Mouse (Mus musculus): ENCODE results near the gene Auts2. TPM values are rescaled to one million over a fixed set of nuclear protein-coding genes. Genes with fewer than 3 reads are reported as not detected.

The Auts2 gene
- polyA plus RNA-seq, 1 experiment from 2014 or later = 4.4 TPM

- H3K4me1 ChIP-seq (ENCODE audit: insufficient read depth, low read depth, low read length) = no peaks in the 10 kb centered on the region
- H3K9me3 ChIP-seq (ENCODE audit: low read length) = no peaks in the 10 kb centered on the region
- no peak overlapping the region for H3K4me3 ChIP-seq (ENCODE audit: low read depth, low read length)
- TF ChIP-seq CTCF (IDR thresholded peaks at IDR 0.05) (no peak), EP300 (IDR thresholded peaks at IDR 0.05) (no peak)
- H3K9ac ChIP-seq (replicated peaks; ENCODE audit: low read depth) = no peak overlapping the region
- H3K27ac ChIP-seq (ENCODE audit: low read length) = no peak overlapping the region
- ATAC-seq (no peak), DNase-seq (ENCODE audit: low spot score) (no peak)
- no peaks in the 10 kb centered on the region for H3K36me3 ChIP-seq (ENCODE audit: insufficient read depth, low read length)
- 83% methylated on average over 6 of the region's 6 CpGs for WGBS
- no peak overlapping the region for H3K4me2 ChIP-seq (replicated peaks; ENCODE audit: low read depth, low read length)
- no peaks in the 10 kb centered on the region for H3K27me3 ChIP-seq (replicated peaks; ENCODE audit: insufficient read depth, low read length)
Observed at GRCm38 (mm10) chr5:131992268-131992667, 550.9 kb downstream of the Auts2 start.

- DNase-seq (ENCODE audit: low spot score) (no peak), ATAC-seq (no peak)
- Histone ChIP-seq H3K9me3 (ENCODE audit: low read length) (no peaks in the 10 kb centered on the region), H3K4me3 (ENCODE audit: low read depth, low read length) (no peak overlapping the region), H3K4me1 (ENCODE audit: insufficient read depth, low read depth, low read length) (no peaks in the 10 kb centered on the region), H3K27ac (ENCODE audit: low read length) (no peak overlapping the region), H3K27me3 (replicated peaks; ENCODE audit: insufficient read depth, low read length) (no peaks in the 10 kb centered on the region), H3K9ac (replicated peaks; ENCODE audit: low read depth) (no peak overlapping the region), H3K4me2 (replicated peaks; ENCODE audit: low read depth, low read length) (no peak overlapping the region), H3K36me3 (ENCODE audit: insufficient read depth, low read length) (no peaks in the 10 kb centered on the region)
- TF ChIP-seq EP300 (IDR thresholded peaks at IDR 0.05) (no peak), CTCF (IDR thresholded peaks at IDR 0.05) (no peak)
- 75% methylated on average over 1 of the region's 1 CpGs for WGBS
Observed at GRCm38 (mm10) chr5:131990532-131990931, 552.6 kb downstream of the Auts2 start.

- H3K27ac ChIP-seq (ENCODE audit: low read length) = no peak overlapping the region
- 80% methylated on average over 3 of the region's 3 CpGs for WGBS
- H3K9me3 ChIP-seq (ENCODE audit: low read length) = no peaks in the 10 kb centered on the region
- H3K9ac ChIP-seq (replicated peaks; ENCODE audit: low read depth) = no peak overlapping the region
- H3K4me1 ChIP-seq (ENCODE audit: insufficient read depth, low read depth, low read length) = no peaks in the 10 kb centered on the region
- no peaks in the 10 kb centered on the region for H3K36me3 ChIP-seq (ENCODE audit: insufficient read depth, low read length)
- H3K4me3 ChIP-seq (ENCODE audit: low read depth, low read length) = no peak overlapping the region
- H3K27me3 ChIP-seq (replicated peaks; ENCODE audit: insufficient read depth, low read length) = no peaks in the 10 kb centered on the region
- TF ChIP-seq EP300 (IDR thresholded peaks at IDR 0.05) (no peak), CTCF (IDR thresholded peaks at IDR 0.05) (no peak)
- no peak for ATAC-seq
- no peak for DNase-seq (ENCODE audit: low spot score)
- no peak overlapping the region for H3K4me2 ChIP-seq (replicated peaks; ENCODE audit: low read depth, low read length)
Observed at GRCm38 (mm10) chr5:131981451-131981850, 561.7 kb downstream of the Auts2 start.

GRCm38 (mm10) chr5:131978939-131979338, 564.2 kb downstream of the Auts2 start:
- DNase-seq (ENCODE audit: low spot score) (no peak), ATAC-seq (no peak)
- Histone ChIP-seq H3K27me3 (replicated peaks; ENCODE audit: insufficient read depth, low read length) (no peaks in the 10 kb centered on the region), H3K4me1 (ENCODE audit: insufficient read depth, low read depth, low read length) (no peaks in the 10 kb centered on the region), H3K36me3 (ENCODE audit: insufficient read depth, low read length) (no peaks in the 10 kb centered on the region), H3K4me3 (ENCODE audit: low read depth, low read length) (no peak overlapping the region), H3K27ac (ENCODE audit: low read length) (no peak overlapping the region), H3K4me2 (replicated peaks; ENCODE audit: low read depth, low read length) (no peak overlapping the region), H3K9ac (replicated peaks; ENCODE audit: low read depth) (no peak overlapping the region), H3K9me3 (ENCODE audit: low read length) (no peaks in the 10 kb centered on the region)
- 55% methylated on average over 9 of the region's 9 CpGs for WGBS
- no peak for TF ChIP-seq EP300 (IDR thresholded peaks at IDR 0.05)
- no peak for TF ChIP-seq CTCF (IDR thresholded peaks at IDR 0.05)

GRCm38 (mm10) chr5:131977497-131977896, 565.6 kb downstream of the Auts2 start:
- TF ChIP-seq CTCF (IDR thresholded peaks at IDR 0.05) = peak; percentile 16; the same call in 1 of the 2 replicates
- no peak for TF ChIP-seq EP300 (IDR thresholded peaks at IDR 0.05)
- ATAC-seq = no peak
- Histone ChIP-seq H3K9me3 (ENCODE audit: low read length) (no peaks in the 10 kb centered on the region), H3K4me2 (replicated peaks; ENCODE audit: low read depth, low read length) (no peak overlapping the region), H3K4me3 (ENCODE audit: low read depth, low read length) (no peak overlapping the region), H3K27ac (ENCODE audit: low read length) (no peak overlapping the region), H3K9ac (replicated peaks; ENCODE audit: low read depth) (no peak overlapping the region), H3K27me3 (replicated peaks; ENCODE audit: insufficient read depth, low read length) (no peaks in the 10 kb centered on the region), H3K4me1 (ENCODE audit: insufficient read depth, low read depth, low read length) (no peaks in the 10 kb centered on the region), H3K36me3 (ENCODE audit: insufficient read depth, low read length) (no peaks in the 10 kb centered on the region)
- DNase-seq (ENCODE audit: low spot score) = no peak
- WGBS = 66% methylated on average over 3 of the region's 3 CpGs

- Histone ChIP-seq H3K9ac (replicated peaks; ENCODE audit: low read depth) (no peak overlapping the region), H3K36me3 (ENCODE audit: insufficient read depth, low read length) (no peaks in the 10 kb centered on the region), H3K27ac (ENCODE audit: low read length) (no peak overlapping the region), H3K9me3 (ENCODE audit: low read length) (no peaks in the 10 kb centered on the region), H3K4me2 (replicated peaks; ENCODE audit: low read depth, low read length) (no peak overlapping the region), H3K27me3 (replicated peaks; ENCODE audit: insufficient read depth, low read length) (no peaks in the 10 kb centered on the region), H3K4me1 (ENCODE audit: insufficient read depth, low read depth, low read length) (no peaks in the 10 kb centered on the region), H3K4me3 (ENCODE audit: low read depth, low read length) (no peak overlapping the region)
- DNase-seq (ENCODE audit: low spot score) (no peak), ATAC-seq (no peak)
- WGBS = 79% methylated on average over 2 of the region's 2 CpGs
- TF ChIP-seq EP300 (IDR thresholded peaks at IDR 0.05) (no peak), CTCF (IDR thresholded peaks at IDR 0.05) (no peak)
Observed at GRCm38 (mm10) chr5:131971901-131972300, 571.2 kb downstream of the Auts2 start.

GRCm38 (mm10) chr5:131965499-131965898, 577.6 kb downstream of the Auts2 start:
- H3K36me3 ChIP-seq (ENCODE audit: insufficient read depth, low read length) = no peaks in the 10 kb centered on the region
- no peak for ATAC-seq
- no peak overlapping the region for H3K4me2 ChIP-seq (replicated peaks; ENCODE audit: low read depth, low read length)
- no peaks in the 10 kb centered on the region for H3K4me1 ChIP-seq (ENCODE audit: insufficient read depth, low read depth, low read length)
- H3K9me3 ChIP-seq (ENCODE audit: low read length) = no peaks in the 10 kb centered on the region
- no peaks in the 10 kb centered on the region for H3K27me3 ChIP-seq (replicated peaks; ENCODE audit: insufficient read depth, low read length)
- no peak for DNase-seq (ENCODE audit: low spot score)
- H3K4me3 ChIP-seq (ENCODE audit: low read depth, low read length) = no peak overlapping the region
- TF ChIP-seq EP300 (IDR thresholded peaks at IDR 0.05) (no peak), CTCF (IDR thresholded peaks at IDR 0.05) (no peak)
- H3K27ac ChIP-seq (ENCODE audit: low read length) = no peak overlapping the region
- H3K9ac ChIP-seq (replicated peaks; ENCODE audit: low read depth) = no peak overlapping the region
- 95% methylated on average over 6 of the region's 6 CpGs for WGBS

All from lung, postnatal 0 days (tissue).